Mouse (Mus musculus): ENCODE measurements around the gene Gm10639. TPM values are rescaled to one million over a fixed set of nuclear protein-coding genes. Genes with fewer than 3 reads are reported as not detected.
"Not testable (repeated sequence)": the region's sequence is repeated elsewhere in the genome, so short reads cannot be mapped to it uniquely, and the experiment has no call there.

Gene Gm10639
- not detected in 2 replicates for polyA plus RNA-seq (2015; fragmentation: Nextera tagmentation; extraction: Ambion mirVana)

GRCm38 (mm10) chr9:78289723-78290122, at the start of gene Gm10639:
Gene Gm10639 (plus strand): TSS chr9:78289923.
- not testable (repeated sequence) for H3K4me2 ChIP-seq; H3K4me1 ChIP-seq (replicated peaks); H3K27ac ChIP-seq (replicated peaks); H3K9ac ChIP-seq; H3K9me3 ChIP-seq (replicated peaks); ATAC-seq (ENCODE audit: insufficient read depth); H3K4me3 ChIP-seq (replicated peaks); H3K36me3 ChIP-seq (replicated peaks); H3K27me3 ChIP-seq
- WGBS (ENCODE audit: insufficient replicate concordance): 61% methylated on average over 3 of the region's 3 CpGs

GRCm38 (mm10) chr9:78255683-78256470, 33.8 kb upstream of the Gm10639 start:
- not testable (repeated sequence) for H3K27me3 ChIP-seq; H3K9ac ChIP-seq; H3K4me3 ChIP-seq (replicated peaks); H3K4me2 ChIP-seq; H3K9me3 ChIP-seq (replicated peaks); ATAC-seq (ENCODE audit: insufficient read depth); H3K36me3 ChIP-seq (replicated peaks); H3K4me1 ChIP-seq (replicated peaks); H3K27ac ChIP-seq (replicated peaks)
- WGBS (ENCODE audit: insufficient replicate concordance): 50% methylated on average over 4 of the region's 4 CpGs

GRCm38 (mm10) chr9:78256914-78257313, 32.8 kb upstream of the Gm10639 start, which contains the start of gene Gm3776:
Gene Gm3776 (plus strand): TSS chr9:78257129.
- not testable (repeated sequence) for H3K27me3 ChIP-seq; H3K36me3 ChIP-seq (replicated peaks); ATAC-seq (ENCODE audit: insufficient read depth); H3K4me3 ChIP-seq (replicated peaks); H3K9me3 ChIP-seq (replicated peaks); H3K9ac ChIP-seq; H3K4me1 ChIP-seq (replicated peaks); H3K4me2 ChIP-seq; H3K27ac ChIP-seq (replicated peaks)
- WGBS (ENCODE audit: insufficient replicate concordance): 60% methylated on average over 2 of the region's 3 CpGs

- ATAC-seq (ENCODE audit: insufficient read depth); H3K4me1 ChIP-seq (replicated peaks); H3K4me2 ChIP-seq; H3K27ac ChIP-seq (replicated peaks); H3K9me3 ChIP-seq (replicated peaks); H3K27me3 ChIP-seq; H3K36me3 ChIP-seq (replicated peaks); H3K4me3 ChIP-seq (replicated peaks); H3K9ac ChIP-seq: not testable (repeated sequence)
- 0% methylated on average over 1 of the region's 6 CpGs for WGBS (ENCODE audit: insufficient replicate concordance)
These were observed 30.0 kb upstream of the Gm10639 start for GRCm38 (mm10) chr9:78259688-78260087.

- not testable (repeated sequence) for H3K4me2 ChIP-seq; ATAC-seq (ENCODE audit: insufficient read depth); H3K4me1 ChIP-seq (replicated peaks); H3K9ac ChIP-seq; H3K4me3 ChIP-seq (replicated peaks); H3K27ac ChIP-seq (replicated peaks); H3K36me3 ChIP-seq (replicated peaks); H3K27me3 ChIP-seq; H3K9me3 ChIP-seq (replicated peaks)
- WGBS (ENCODE audit: insufficient replicate concordance): 41% methylated on average over 3 of the region's 3 CpGs
These were observed 18.8 kb upstream of the Gm10639 start for GRCm38 (mm10) chr9:78270945-78271344.

- not testable (repeated sequence) for H3K4me1 ChIP-seq (replicated peaks); H3K27me3 ChIP-seq; H3K9ac ChIP-seq; H3K9me3 ChIP-seq (replicated peaks); H3K4me2 ChIP-seq; H3K27ac ChIP-seq (replicated peaks); H3K4me3 ChIP-seq (replicated peaks); H3K36me3 ChIP-seq (replicated peaks); ATAC-seq (ENCODE audit: insufficient read depth)
- WGBS (ENCODE audit: insufficient replicate concordance): 65% methylated on average over 4 of the region's 4 CpGs
These were observed 7.6 kb upstream of the Gm10639 start for GRCm38 (mm10) chr9:78282002-78282711.

- H3K4me3 ChIP-seq (replicated peaks); H3K27me3 ChIP-seq; H3K4me2 ChIP-seq; H3K36me3 ChIP-seq (replicated peaks); H3K9ac ChIP-seq; H3K27ac ChIP-seq (replicated peaks); H3K9me3 ChIP-seq (replicated peaks); H3K4me1 ChIP-seq (replicated peaks); ATAC-seq (ENCODE audit: insufficient read depth): not testable (repeated sequence)
- WGBS (ENCODE audit: insufficient replicate concordance): 36% methylated on average over 1 of the region's 1 CpGs
These were observed 660 bp upstream of the Gm10639 start for GRCm38 (mm10) chr9:78289063-78289462.

GRCm38 (mm10) chr9:78292462-78292861, 2.7 kb downstream of the Gm10639 start:
- H3K9me3 ChIP-seq (replicated peaks); H3K4me1 ChIP-seq (replicated peaks); H3K27me3 ChIP-seq; H3K9ac ChIP-seq; H3K4me3 ChIP-seq (replicated peaks); H3K27ac ChIP-seq (replicated peaks); H3K36me3 ChIP-seq (replicated peaks); H3K4me2 ChIP-seq; ATAC-seq (ENCODE audit: insufficient read depth): not testable (repeated sequence)
- 76% methylated on average over 8 of the region's 8 CpGs for WGBS (ENCODE audit: insufficient replicate concordance)

- not testable (repeated sequence) for H3K4me3 ChIP-seq (replicated peaks); H3K4me1 ChIP-seq (replicated peaks); ATAC-seq (ENCODE audit: insufficient read depth); H3K9ac ChIP-seq; H3K27ac ChIP-seq (replicated peaks); H3K36me3 ChIP-seq (replicated peaks); H3K4me2 ChIP-seq; H3K27me3 ChIP-seq; H3K9me3 ChIP-seq (replicated peaks)
- WGBS (ENCODE audit: insufficient replicate concordance): 46% methylated on average over 1 of the region's 1 CpGs
These were observed 4.0 kb downstream of the Gm10639 start for GRCm38 (mm10) chr9:78293683-78294082.

GRCm38 (mm10) chr9:78294781-78295180, 5.1 kb downstream of the Gm10639 start:
- WGBS (ENCODE audit: insufficient replicate concordance): 58% methylated on average over 7 of the region's 7 CpGs
- H3K36me3 ChIP-seq (replicated peaks); ATAC-seq (ENCODE audit: insufficient read depth); H3K4me1 ChIP-seq (replicated peaks); H3K9ac ChIP-seq; H3K4me3 ChIP-seq (replicated peaks); H3K4me2 ChIP-seq; H3K27ac ChIP-seq (replicated peaks); H3K9me3 ChIP-seq (replicated peaks); H3K27me3 ChIP-seq: not testable (repeated sequence)

GRCm38 (mm10) chr9:78296089-78296488, 6.4 kb downstream of the Gm10639 start:
- not testable (repeated sequence) for H3K36me3 ChIP-seq (replicated peaks); H3K27ac ChIP-seq (replicated peaks); H3K4me2 ChIP-seq; H3K9me3 ChIP-seq (replicated peaks); ATAC-seq (ENCODE audit: insufficient read depth); H3K4me1 ChIP-seq (replicated peaks); H3K4me3 ChIP-seq (replicated peaks); H3K27me3 ChIP-seq; H3K9ac ChIP-seq
- WGBS (ENCODE audit: insufficient replicate concordance): 11% methylated on average over 6 of the region's 6 CpGs

Data from liver, embryonic 15.5 days (tissue).